Mouse (Mus musculus): Measurements from ENCODE around the gene Atxn10. TPM values are rescaled to one million over a fixed set of nuclear protein-coding genes. Genes with fewer than 3 reads are reported as not detected.

Atxn10 gene
- total RNA-seq, 2 experiments from 2014 or later = 292 to 314 TPM

- DNase-seq (ENCODE audit: extremely low spot score in 1 of 2, low spot score in 1 of 2) = no peak
Observed at GRCm38 (mm10) chr15:85395360-85395759, 59.3 kb downstream of the Atxn10 start.

- no peak for DNase-seq (ENCODE audit: extremely low spot score in 1 of 2, low spot score in 1 of 2)
Observed at GRCm38 (mm10) chr15:85401926-85402325, 65.9 kb downstream of the Atxn10 start.

GRCm38 (mm10) chr15:85403256-85403731 lies 67.2 kb downstream of the Atxn10 start:
- peak; percentile 51 to 54 for DNase-seq (ENCODE audit: extremely low spot score in 1 of 2, low spot score in 1 of 2)

- no peak for DNase-seq (ENCODE audit: extremely low spot score in 1 of 2, low spot score in 1 of 2)
Observed at GRCm38 (mm10) chr15:85404739-85405138, 68.7 kb downstream of the Atxn10 start.

- DNase-seq (ENCODE audit: extremely low spot score in 1 of 2, low spot score in 1 of 2) = no peak
Observed at GRCm38 (mm10) chr15:85405567-85405966, 69.5 kb downstream of the Atxn10 start.

GRCm38 (mm10) chr15:85406846-85407245 lies 70.8 kb downstream of the Atxn10 start:
- DNase-seq (ENCODE audit: extremely low spot score in 1 of 2, low spot score in 1 of 2) = no peak

GRCm38 (mm10) chr15:85407342-85407741 lies 71.3 kb downstream of the Atxn10 start:
- DNase-seq (ENCODE audit: extremely low spot score in 1 of 2, low spot score in 1 of 2) = no peak

GRCm38 (mm10) chr15:85408790-85409189 lies 72.7 kb downstream of the Atxn10 start:
- DNase-seq (ENCODE audit: extremely low spot score in 1 of 2, low spot score in 1 of 2) = no peak

- no peak for DNase-seq (ENCODE audit: extremely low spot score in 1 of 2, low spot score in 1 of 2)
Observed at GRCm38 (mm10) chr15:85409245-85409783, 73.3 kb downstream of the Atxn10 start.

GRCm38 (mm10) chr15:85409836-85410235 lies 73.8 kb downstream of the Atxn10 start:
- no peak for DNase-seq (ENCODE audit: extremely low spot score in 1 of 2, low spot score in 1 of 2)

- no peak for DNase-seq (ENCODE audit: extremely low spot score in 1 of 2, low spot score in 1 of 2)
Observed at GRCm38 (mm10) chr15:85414620-85415019, 78.6 kb downstream of the Atxn10 start.

GRCm38 (mm10) chr15:85420686-85421085 lies 84.6 kb downstream of the Atxn10 start:
- DNase-seq (ENCODE audit: extremely low spot score in 1 of 2, low spot score in 1 of 2) = no peak

- no peak for DNase-seq (ENCODE audit: extremely low spot score in 1 of 2, low spot score in 1 of 2)
Observed at GRCm38 (mm10) chr15:85424197-85424596, 88.2 kb downstream of the Atxn10 start.

- no peak for DNase-seq (ENCODE audit: extremely low spot score in 1 of 2, low spot score in 1 of 2)
Observed at GRCm38 (mm10) chr15:85428140-85428539, 92.1 kb downstream of the Atxn10 start.

- DNase-seq (ENCODE audit: extremely low spot score in 1 of 2, low spot score in 1 of 2) = no peak
Observed at GRCm38 (mm10) chr15:85442568-85442967, 106.5 kb downstream of the Atxn10 start.

- DNase-seq (ENCODE audit: extremely low spot score in 1 of 2, low spot score in 1 of 2) = no peak
Observed at GRCm38 (mm10) chr15:85446652-85447051, 110.6 kb downstream of the Atxn10 start.

GRCm38 (mm10) chr15:85456891-85457290 lies 120.8 kb downstream of the Atxn10 start:
- DNase-seq (ENCODE audit: extremely low spot score in 1 of 2, low spot score in 1 of 2) = no peak

GRCm38 (mm10) chr15:85457838-85458237 lies 121.8 kb downstream of the Atxn10 start:
- no peak for DNase-seq (ENCODE audit: extremely low spot score in 1 of 2, low spot score in 1 of 2)

GRCm38 (mm10) chr15:85458631-85459082 lies 122.6 kb downstream of the Atxn10 start:
- DNase-seq (ENCODE audit: extremely low spot score in 1 of 2, low spot score in 1 of 2) = no peak

GRCm38 (mm10) chr15:85461541-85461940 lies 125.5 kb downstream of the Atxn10 start:
- DNase-seq (ENCODE audit: extremely low spot score in 1 of 2, low spot score in 1 of 2) = no peak

- DNase-seq (ENCODE audit: extremely low spot score in 1 of 2, low spot score in 1 of 2) = no peak
Observed at GRCm38 (mm10) chr15:85462138-85462537, 126.1 kb downstream of the Atxn10 start.

- no peak for DNase-seq (ENCODE audit: extremely low spot score in 1 of 2, low spot score in 1 of 2)
Observed at GRCm38 (mm10) chr15:85463027-85463790, 127.2 kb downstream of the Atxn10 start.
